Mouse (Mus musculus): ENCODE data around the gene R3hdm2.

DNA sequence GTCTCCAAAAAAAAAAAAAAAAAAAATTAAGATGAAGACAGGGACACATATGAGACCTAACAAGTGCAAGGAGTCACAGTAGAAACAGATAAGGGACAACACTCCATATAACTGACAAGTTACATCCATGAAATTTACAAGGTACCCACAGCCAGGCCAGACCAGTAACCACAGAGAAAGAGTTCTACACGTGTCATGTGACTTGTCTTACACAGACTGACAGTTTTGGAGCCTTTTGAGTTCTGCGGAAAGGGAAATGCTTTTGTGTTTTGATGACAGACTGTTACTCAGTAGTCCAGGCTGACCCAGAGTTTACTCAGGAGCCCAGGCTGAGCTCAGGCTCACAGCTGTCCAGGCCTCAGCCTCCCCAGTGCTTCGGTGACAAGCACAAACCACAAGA lies 37.1 kb upstream of the R3hdm2 start:
- TF ChIP-seq CTCF (IDR thresholded peaks at IDR 0.05; ENCODE audit: insufficient read depth, low read depth, low read length) = no peak
- TF ChIP-seq POLR2A (IDR thresholded peaks at IDR 0.05; ENCODE audit: insufficient read depth, low read depth, low read length) = no peak
